Mouse (Mus musculus) layer of hippocampus, postnatal 36 days (tissue): ENCODE measurements around the gene Enc1. TPM values are rescaled to one million over a fixed set of nuclear protein-coding genes. Genes with fewer than 3 reads are reported as not detected.
"Not testable (repeated sequence)": the region's sequence is repeated elsewhere in the genome, so short reads cannot be mapped to it uniquely, and the experiment has no call there.

Source experiments
- DNase-seq, 2 experiments: peaks; one replicate each; pipeline ENCODE4 v3.0.0; 2022
- total RNA-seq, 2 experiments: library from RNA; stranded (reverse); gene quantifications; 2 replicates each; pipeline ENCODE4 v1.2.3; 2021

Enc1 gene
- total RNA-seq, 2 experiments from 2014 or later = 689 to 742 TPM

- no peak for DNase-seq
Measured at GRCm38 (mm10) chr13:97251736-97252135, 10.8 kb downstream of the Enc1 start.

GRCm38 (mm10) chr13:97252469-97252868, 11.6 kb downstream of the Enc1 start:
- DNase-seq = no peak

- DNase-seq = no peak
Measured at GRCm38 (mm10) chr13:97253418-97253981, 12.6 kb downstream of the Enc1 start.

GRCm38 (mm10) chr13:97253994-97254393, 13.1 kb downstream of the Enc1 start:
- no peak for DNase-seq

- DNase-seq = no peak
Measured at GRCm38 (mm10) chr13:97254564-97255164, 13.8 kb downstream of the Enc1 start.

- DNase-seq = no peak
Measured at GRCm38 (mm10) chr13:97255976-97256848, 15.3 kb downstream of the Enc1 start.

GRCm38 (mm10) chr13:97256849-97257379, 16.0 kb downstream of the Enc1 start:
- no peak for DNase-seq

- no peak for DNase-seq
Measured at GRCm38 (mm10) chr13:97259271-97259670, 18.4 kb downstream of the Enc1 start.

GRCm38 (mm10) chr13:97260456-97261180, 19.7 kb downstream of the Enc1 start:
- no peak for DNase-seq

GRCm38 (mm10) chr13:97261549-97261948, 20.6 kb downstream of the Enc1 start:
- DNase-seq = no peak

- DNase-seq = no peak
Measured at GRCm38 (mm10) chr13:97262676-97263075, 21.8 kb downstream of the Enc1 start.

GRCm38 (mm10) chr13:97265534-97265933, 24.6 kb downstream of the Enc1 start:
- not testable (repeated sequence) for DNase-seq

GRCm38 (mm10) chr13:97270723-97271122, 29.8 kb downstream of the Enc1 start:
- DNase-seq = no peak

GRCm38 (mm10) chr13:97271641-97272040, 30.7 kb downstream of the Enc1 start:
- no peak for DNase-seq

GRCm38 (mm10) chr13:97274757-97275156, 33.9 kb downstream of the Enc1 start:
- DNase-seq = no peak

GRCm38 (mm10) chr13:97275482-97275881, 34.6 kb downstream of the Enc1 start:
- DNase-seq = no peak

GRCm38 (mm10) chr13:97282051-97282910, 41.4 kb downstream of the Enc1 start:
- DNase-seq = no peak

GRCm38 (mm10) chr13:97282911-97283281, 42.0 kb downstream of the Enc1 start:
- no peak for DNase-seq

GRCm38 (mm10) chr13:97287046-97287445, 46.1 kb downstream of the Enc1 start:
- DNase-seq = no peak

- no peak for DNase-seq
Measured at GRCm38 (mm10) chr13:97290747-97291146, 49.8 kb downstream of the Enc1 start.

GRCm38 (mm10) chr13:97291354-97291753, 50.4 kb downstream of the Enc1 start:
- DNase-seq = no peak

GRCm38 (mm10) chr13:97292026-97292425, 51.1 kb downstream of the Enc1 start:
- DNase-seq = peak in 1 of 2 experiments; percentile 32
